23 mouse cellular contexts compared by ENCODE assay signal in the genomic region with DNA sequence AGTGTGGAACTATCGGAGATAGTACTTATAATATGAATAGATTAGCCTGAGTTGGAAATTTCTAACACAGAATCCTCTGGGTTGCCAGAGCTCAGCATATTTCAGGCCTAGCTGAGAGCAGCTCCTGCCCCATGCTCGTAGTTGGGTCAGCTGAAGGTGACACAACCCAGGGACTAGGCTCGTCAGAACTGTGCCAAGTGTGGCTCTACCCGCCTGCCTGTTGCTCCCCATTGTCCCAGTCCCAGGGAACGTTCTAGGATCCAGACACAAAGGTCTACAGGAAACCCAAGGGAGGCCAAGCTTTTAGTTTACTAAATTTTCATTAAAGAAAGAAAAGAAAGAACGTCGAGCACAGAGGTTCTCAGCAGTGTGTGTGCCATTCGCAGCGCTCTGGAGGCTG. TPM values are rescaled to one million over a fixed set of nuclear protein-coding genes. Genes with fewer than 3 reads are reported as not detected.
"Had no signal": no experiment of that assay in that cellular context is flagged by ENCODE, and none has a peak within 500 bp of the region (broad histone marks: within the 10 kb centered on the region; RNA-seq: fewer than 3 reads in every experiment).

No protein-coding gene starts in this region.

- H3K9ac ChIP-seq: lung, embryonic 15.5 days; midbrain, embryonic 13.5 days; midbrain, embryonic 15.5 days; neural tube, embryonic 12.5 days; stomach, embryonic 15.5 days had no signal

- H3K4me3 ChIP-seq: lung, embryonic 15.5 days; megakaryocyte, embryonic 14.5 days; midbrain, embryonic 13.5 days; midbrain, embryonic 15.5 days; neural tube, embryonic 12.5 days; stomach, embryonic 15.5 days had no signal

- DNase-seq: lung, adult 2 months; lung, postnatal 14 days; lung, postnatal 36 days; right cerebral cortex, postnatal 14 days; thymus, adult 2 months; thymus, postnatal 25 days; thymus, postnatal 4 days had no signal

- H3K36me3 ChIP-seq: lung, embryonic 15.5 days; midbrain, embryonic 13.5 days; midbrain, embryonic 15.5 days; neural tube, embryonic 12.5 days; stomach, embryonic 15.5 days had no signal

- H3K27me3 ChIP-seq: lung, embryonic 15.5 days; midbrain, embryonic 15.5 days; neural tube, embryonic 12.5 days; stomach, embryonic 15.5 days had no signal

- H3K27ac ChIP-seq: lung, embryonic 15.5 days; macrophage; midbrain, embryonic 13.5 days; midbrain, embryonic 15.5 days; neural tube, embryonic 12.5 days; stomach, embryonic 15.5 days; stomach, postnatal 0 days had no signal

- H3K4me1 ChIP-seq: lung, embryonic 15.5 days; midbrain, embryonic 13.5 days; midbrain, embryonic 15.5 days; neural tube, embryonic 12.5 days; stomach, embryonic 15.5 days had no signal

RNA-seq across cellular contexts. Expression of gene Cpn2, which starts 6.0 kb away (rescaled TPM):
- total RNA-seq: megakaryocyte progenitor cell, adult 5-6 weeks; midbrain, postnatal 0 days; monocyte, adult 5-6 weeks had no signal
- polyA plus RNA-seq: lung, embryonic 15.5 days; macrophage; midbrain, embryonic 11.5 days; midbrain, embryonic 13.5 days; midbrain, embryonic 15.5 days; midbrain, postnatal 0 days; neural tube, embryonic 12.5 days; neural tube, embryonic 14.5 days; spleen, adult 2 months; stomach, postnatal 0 days; urinary bladder, adult 2 months had no signal

RNA-seq across cellular contexts. Expression of gene Lrrc15, which starts 21.7 kb away (rescaled TPM):
- total RNA-seq: megakaryocyte progenitor cell, adult 5-6 weeks; monocyte, adult 5-6 weeks; neutrophil, adult 5-6 weeks had no signal
- polyA plus RNA-seq: macrophage; spleen, adult 2 months had no signal
